Mouse (Mus musculus): ENCODE measurements around the gene Zdhhc19.
A peak's percentile ranks its signal among the peaks of the same experiment; 100 is the strongest.

The Zdhhc19 gene

GRCm38 (mm10) chr16:32555588-32555987 lies 59.5 kb downstream of the Zdhhc19 start:
- DNase-seq: no peak

DNA sequence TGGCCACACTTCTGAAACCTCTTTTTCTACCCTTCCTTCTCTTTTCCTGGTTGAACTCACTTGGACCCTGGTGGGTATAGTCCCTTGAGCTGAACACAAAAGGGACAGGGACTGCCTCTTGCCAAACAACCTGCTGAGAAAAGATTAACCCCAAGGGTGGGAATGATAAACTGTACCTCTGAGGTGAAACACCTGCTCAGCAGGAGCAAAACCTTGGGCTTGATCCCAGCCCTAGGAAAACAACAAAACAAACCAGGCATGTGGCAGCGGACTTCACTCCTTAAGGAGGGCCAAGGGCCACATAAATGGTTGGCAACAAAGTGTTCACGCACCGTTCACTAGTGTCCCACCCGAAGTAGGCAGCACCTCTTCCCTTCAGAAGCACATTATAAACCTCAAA lies 63.4 kb downstream of the Zdhhc19 start:
- peak; percentile 21 to 26 for DNase-seq

- no peak for DNase-seq
Observed at GRCm38 (mm10) chr16:32563056-32563793, 67.2 kb downstream of the Zdhhc19 start.

- no peak for DNase-seq
Observed at GRCm38 (mm10) chr16:32567282-32567681, 71.2 kb downstream of the Zdhhc19 start.

DNA sequence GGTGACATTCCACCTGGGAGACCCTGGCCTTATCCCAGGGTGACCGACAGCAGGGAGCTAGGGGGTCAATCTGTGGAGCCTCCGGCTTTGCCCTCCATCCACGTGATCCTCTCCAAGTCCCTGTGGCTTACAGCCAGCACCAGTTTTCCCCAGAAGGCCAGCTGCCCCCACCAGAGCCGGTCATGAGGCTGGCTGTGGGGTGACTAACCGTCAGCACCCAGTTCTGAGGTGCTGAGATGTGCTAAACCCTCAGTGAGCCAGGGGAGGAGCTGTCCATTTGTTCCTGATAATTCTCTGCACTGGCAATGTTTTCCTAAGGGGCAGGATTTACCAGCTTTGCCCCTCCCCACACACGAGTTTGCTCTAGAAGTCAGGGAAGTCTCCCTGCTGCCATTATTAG lies 72.3 kb downstream of the Zdhhc19 start:
- DNase-seq: peak in 1 of 2 experiments; percentile 7

GRCm38 (mm10) chr16:32570042-32570441 lies 74.0 kb downstream of the Zdhhc19 start:
- DNase-seq: no peak

DNA sequence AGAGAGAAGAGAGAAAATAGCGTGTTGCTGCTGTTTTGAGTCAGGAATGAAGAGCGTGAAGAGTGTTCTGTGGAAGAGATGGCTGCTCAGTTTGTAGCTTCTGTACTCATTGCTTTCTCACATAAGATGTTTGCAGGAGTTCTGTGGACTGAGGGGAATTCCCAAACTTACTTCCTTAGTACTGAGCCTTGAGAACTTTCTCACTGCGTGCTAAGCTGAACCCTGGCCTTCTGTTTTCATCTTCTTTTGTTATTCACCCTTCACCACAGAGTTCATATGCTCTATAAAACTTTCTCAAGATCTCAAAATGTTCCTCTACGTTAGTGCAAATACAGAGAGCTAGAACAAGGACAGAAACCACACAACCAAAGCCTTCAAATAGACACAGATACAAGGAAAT lies 76.5 kb downstream of the Zdhhc19 start:
- no peak for DNase-seq

DNA sequence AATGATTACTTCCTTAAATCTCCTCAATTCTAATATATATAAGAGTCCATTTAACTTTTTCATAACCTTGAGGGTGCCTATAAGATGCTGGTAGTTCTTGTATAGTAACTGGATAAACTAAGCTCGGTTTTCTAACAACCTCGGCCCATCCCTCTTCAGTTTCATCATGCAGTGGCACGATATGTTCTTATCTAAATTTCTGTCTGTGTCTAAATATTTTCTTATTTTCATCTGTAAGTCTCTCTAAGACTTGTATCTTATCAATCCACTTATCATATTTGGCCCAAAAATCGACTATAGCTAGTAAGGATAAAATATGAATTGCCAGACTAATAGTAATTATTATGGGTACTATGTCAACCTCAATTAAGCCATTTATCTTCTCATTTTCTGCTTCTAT lies 90.4 kb downstream of the Zdhhc19 start:
- DNase-seq: no peak

DNA sequence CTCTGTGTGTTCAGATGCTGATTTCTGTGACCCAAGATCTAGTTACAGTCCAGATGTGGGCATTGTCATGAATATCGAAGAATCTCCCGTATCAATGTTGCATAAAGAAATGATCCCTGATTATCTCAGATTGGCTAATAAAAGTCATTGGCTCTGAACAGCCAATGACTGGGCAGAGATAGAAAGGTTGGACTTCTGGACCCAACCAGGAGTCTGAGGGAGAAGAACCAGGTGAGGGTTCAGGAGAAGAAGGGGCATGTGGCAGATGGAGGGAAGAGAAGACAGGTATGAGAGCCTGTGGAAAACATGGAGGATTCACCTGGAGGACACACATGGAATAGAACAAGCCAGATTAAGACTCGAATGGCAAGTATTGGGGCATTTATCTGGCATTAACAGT lies 92.5 kb downstream of the Zdhhc19 start:
- DNase-seq: no peak

GRCm38 (mm10) chr16:32591521-32591920 lies 95.5 kb downstream of the Zdhhc19 start:
- no peak for DNase-seq

DNA sequence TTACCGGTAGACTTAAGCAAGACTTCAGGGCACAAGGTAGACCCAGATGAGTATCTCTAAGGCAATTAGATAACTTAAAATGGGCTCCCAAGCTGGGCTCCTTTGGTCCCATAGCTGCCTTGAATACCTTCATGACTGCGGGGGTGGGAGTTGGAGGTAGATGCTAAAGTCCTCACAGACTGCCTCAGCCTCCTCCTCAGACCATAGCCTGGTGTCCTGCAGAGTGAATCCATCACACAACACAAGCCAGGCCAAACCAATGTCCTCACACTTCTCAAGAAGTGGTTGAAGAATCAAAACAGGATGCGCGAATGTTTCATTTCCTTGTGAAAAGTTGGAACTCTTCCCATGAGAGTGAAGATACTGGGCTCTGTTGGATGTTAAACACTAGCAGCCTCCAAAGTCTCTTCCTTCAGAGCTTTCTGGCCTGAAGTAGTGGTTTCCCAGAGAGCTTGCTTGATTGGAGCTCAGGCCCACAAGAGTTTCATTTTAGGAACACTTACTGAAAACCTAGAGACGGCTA lies 97.3 kb downstream of the Zdhhc19 start:
- no peak for DNase-seq

DNA sequence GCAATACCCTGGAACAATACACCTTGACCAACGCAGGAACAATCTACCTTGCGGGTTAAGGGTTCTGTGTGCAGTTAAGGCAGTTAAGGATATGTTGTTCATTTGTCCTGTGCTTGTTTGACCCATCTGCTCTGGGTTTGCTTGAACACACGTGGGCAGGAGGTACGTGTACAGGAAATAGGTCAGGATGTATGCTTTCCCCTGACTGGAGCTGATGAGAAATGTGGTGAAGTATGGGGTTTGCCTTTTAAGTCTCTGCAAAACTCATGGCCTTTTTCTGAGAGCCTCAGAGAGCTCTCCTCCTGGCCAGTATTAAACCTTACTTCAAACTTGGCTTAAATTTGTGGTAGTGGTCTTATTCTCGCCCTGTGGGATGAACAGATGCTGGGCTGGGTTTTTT lies 97.9 kb downstream of the Zdhhc19 start:
- DNase-seq: no peak

GRCm38 (mm10) chr16:32594701-32595100 lies 98.6 kb downstream of the Zdhhc19 start:
- no peak for DNase-seq

GRCm38 (mm10) chr16:32595142-32595855 lies 99.2 kb downstream of the Zdhhc19 start:
- no peak for DNase-seq

- DNase-seq: no peak
Observed at GRCm38 (mm10) chr16:32597909-32598381, 101.9 kb downstream of the Zdhhc19 start.

DNA sequence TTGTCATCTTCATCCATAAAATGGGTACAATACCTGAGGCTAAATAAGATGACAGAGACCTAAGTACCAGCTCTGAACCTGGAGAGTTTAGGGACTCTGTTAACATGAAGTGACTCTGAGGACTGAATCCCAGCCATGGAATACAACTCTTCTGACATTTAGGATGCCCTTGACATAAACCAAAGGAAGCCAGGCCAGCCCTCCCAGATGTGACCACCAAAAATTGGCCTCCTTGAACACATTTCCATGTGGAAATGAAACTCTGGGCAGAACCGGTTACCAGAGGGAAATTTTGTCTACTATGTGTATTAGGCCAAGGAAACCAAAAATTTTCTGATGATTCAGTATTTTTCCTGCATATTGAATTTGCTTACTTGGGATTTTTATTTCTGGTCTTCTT lies 103.1 kb downstream of the Zdhhc19 start:
- no peak for DNase-seq

- DNase-seq: no peak
Observed at GRCm38 (mm10) chr16:32602193-32602685, 106.2 kb downstream of the Zdhhc19 start.

DNA sequence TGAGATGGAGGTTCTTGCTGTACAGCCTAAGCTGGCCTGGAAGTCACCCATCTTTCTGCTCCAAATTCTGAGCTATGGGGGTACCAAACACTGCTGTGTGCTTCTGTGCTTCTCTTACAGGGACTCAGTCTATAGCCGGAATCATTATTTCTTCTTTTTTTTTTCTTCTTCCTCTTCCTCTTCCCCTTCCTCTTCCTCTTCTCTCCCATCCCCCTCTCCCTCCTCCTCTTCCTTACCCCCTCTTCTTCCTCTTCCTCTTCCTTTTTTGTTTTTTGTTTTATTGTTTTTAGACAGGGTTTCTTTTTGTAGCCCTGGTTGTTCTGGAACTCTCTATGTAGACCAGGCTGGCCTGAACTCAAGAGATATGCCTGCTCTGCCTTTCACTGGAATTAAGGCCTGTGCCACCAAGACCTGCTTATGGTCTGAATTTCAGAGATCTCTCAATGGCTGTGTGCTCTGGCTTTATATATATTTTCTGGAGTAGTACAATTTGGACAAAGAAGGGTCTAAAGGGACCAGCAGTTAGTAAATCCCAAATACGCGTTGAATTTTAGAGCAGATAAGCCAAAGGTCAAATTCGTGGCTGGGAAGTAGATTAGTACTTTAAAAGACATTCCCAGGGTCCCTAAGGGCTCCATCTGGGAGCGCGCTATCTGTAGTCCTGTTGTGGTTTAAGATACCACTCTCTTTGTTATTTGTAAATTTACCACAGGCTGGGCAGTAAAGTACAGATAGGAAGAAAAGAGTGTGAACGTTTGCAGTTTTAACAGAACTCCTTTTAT lies 111.7 kb downstream of the Zdhhc19 start:
- peak in 1 of 2 experiments; percentile 10 for DNase-seq

GRCm38 (mm10) chr16:32608344-32608711 lies 112.3 kb downstream of the Zdhhc19 start:
- DNase-seq: no peak

DNA sequence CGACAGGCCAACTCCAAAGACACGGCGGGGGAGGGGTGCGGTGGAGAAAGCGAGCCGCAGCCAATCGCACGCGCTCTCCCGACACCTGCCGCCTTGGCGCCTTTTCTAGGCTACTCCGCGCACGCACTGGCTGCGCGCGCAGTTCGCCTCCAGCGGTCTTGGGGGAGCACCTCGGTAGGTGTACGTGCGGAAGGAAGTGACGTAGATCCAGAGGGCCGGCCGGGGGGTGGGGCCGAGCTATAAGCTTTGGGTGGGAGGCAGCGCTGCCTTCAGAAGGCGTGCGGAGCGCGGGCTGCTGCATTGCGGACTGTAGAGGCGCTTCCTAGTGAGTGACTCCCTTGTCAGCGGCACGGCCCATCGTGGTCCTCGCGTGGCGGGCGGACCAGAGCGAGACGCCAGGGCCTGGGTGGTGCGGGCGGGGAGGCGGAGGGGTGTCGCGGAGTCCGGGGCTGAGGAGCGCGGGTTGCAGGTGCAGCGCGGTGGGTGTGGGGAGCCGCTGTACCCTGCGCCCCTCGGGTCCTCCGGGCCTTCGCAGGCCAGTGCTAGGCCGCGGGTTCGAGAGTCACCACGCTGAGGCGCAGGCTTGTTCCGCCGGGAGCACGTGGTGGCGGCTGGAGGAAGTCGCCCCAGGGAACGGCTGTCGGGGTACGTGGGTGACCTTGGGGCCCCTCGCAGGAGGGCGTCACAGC lies 112.8 kb downstream of the Zdhhc19 start, which contains the start of gene Tfrc:
TSS of gene Tfrc (plus strand) at position 209 of the 689 bp plus-strand sequence.
- peak; percentile 97 to 98 for DNase-seq

DNA sequence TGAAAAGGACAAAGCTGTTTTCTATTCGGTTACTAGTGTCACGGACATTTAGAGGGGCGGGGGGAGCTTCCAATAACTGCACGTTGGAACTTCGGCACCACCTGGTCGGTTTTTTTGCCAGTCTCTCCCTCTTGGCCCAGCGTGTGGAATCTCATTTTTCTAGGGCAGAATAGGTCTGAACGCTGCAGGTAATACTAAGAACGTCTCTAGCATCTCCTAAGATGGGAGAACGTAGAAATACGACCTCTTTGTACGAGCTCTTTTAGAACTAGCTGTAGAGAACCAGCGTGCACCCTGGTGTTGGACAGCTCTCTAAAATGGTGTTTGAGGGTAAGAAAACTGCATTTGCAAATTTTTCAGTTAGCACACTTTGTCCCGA lies 113.3 kb downstream of the Zdhhc19 start:
- no peak for DNase-seq
